Mouse (Mus musculus) layer of hippocampus, postnatal 10 days (tissue): ENCODE measurements at regions not wholly inside any gene's neighbourhood (a gene's known extent, or its start where the extent isn't known, plus 50 kb on each side); places are given as distances from the start of the nearest gene placed in this dataset.
A peak's percentile ranks its signal among the peaks of the same experiment; 100 is the strongest.
"Not testable (repeated sequence)": the region's sequence is repeated elsewhere in the genome, so short reads cannot be mapped to it uniquely, and the experiment has no call there.

ENCODE experiments used
- DNase-seq, 2 experiments: peaks; one replicate each; pipeline ENCODE4 v3.0.0; 2021; ENCODE audit warnings: low spot score in 2 of 2

GRCm38 (mm10) chr1:177501288-177501687 is 59.1 kb downstream of the Zbtb18 start:
- no peak for DNase-seq

- DNase-seq: no peak
Measured at GRCm38 (mm10) chr1:177503946-177504345, 61.8 kb downstream of the Zbtb18 start.

- DNase-seq: no peak
Measured at GRCm38 (mm10) chr1:177504743-177505142, 62.6 kb downstream of the Zbtb18 start.

- DNase-seq: not testable (repeated sequence)
Measured at GRCm38 (mm10) chr1:177507398-177507797, 65.2 kb downstream of the Zbtb18 start.

- DNase-seq: peak; percentile 44 to 54
Measured at GRCm38 (mm10) chr1:177509786-177510185, 67.6 kb downstream of the Zbtb18 start.

- DNase-seq: no peak
Measured at GRCm38 (mm10) chr1:177512116-177512515, 70.0 kb downstream of the Zbtb18 start.

GRCm38 (mm10) chr1:177517934-177518610 is 75.9 kb downstream of the Zbtb18 start:
- no peak for DNase-seq

GRCm38 (mm10) chr1:177518897-177519513 is 76.9 kb downstream of the Zbtb18 start:
- DNase-seq: no peak

- no peak for DNase-seq
Measured at GRCm38 (mm10) chr1:177521110-177521509, 79.0 kb downstream of the Zbtb18 start.

- DNase-seq: no peak
Measured at GRCm38 (mm10) chr1:177525141-177525540, 83.0 kb downstream of the Zbtb18 start.

- no peak for DNase-seq
Measured at GRCm38 (mm10) chr1:177531791-177532190, 89.6 kb downstream of the Zbtb18 start.

GRCm38 (mm10) chr1:177532656-177533055 is 90.5 kb downstream of the Zbtb18 start:
- no peak for DNase-seq

- no peak for DNase-seq
Measured at GRCm38 (mm10) chr1:177533332-177533731, 91.2 kb downstream of the Zbtb18 start.

GRCm38 (mm10) chr1:177545031-177545735 is 103.0 kb downstream of the Zbtb18 start:
- DNase-seq: no peak

GRCm38 (mm10) chr1:177547716-177548115 is 105.6 kb downstream of the Zbtb18 start:
- DNase-seq: no peak

- DNase-seq: no peak
Measured at GRCm38 (mm10) chr1:177555471-177556291, 113.5 kb downstream of the Zbtb18 start.

- no peak for DNase-seq
Measured at GRCm38 (mm10) chr1:177557432-177557831, 115.3 kb downstream of the Zbtb18 start.

GRCm38 (mm10) chr1:177557856-177558255 is 115.7 kb downstream of the Zbtb18 start:
- DNase-seq: no peak

GRCm38 (mm10) chr1:177561716-177562588 is 119.8 kb downstream of the Zbtb18 start:
- no peak for DNase-seq

GRCm38 (mm10) chr1:177562589-177562912 is 120.4 kb downstream of the Zbtb18 start:
- no peak for DNase-seq

GRCm38 (mm10) chr1:177565678-177566077 is 123.5 kb downstream of the Zbtb18 start:
- DNase-seq: no peak
